Mouse (Mus musculus) cortical plate, adult 2 months (tissue): ENCODE results near the gene Sf1. TPM values are rescaled to one million over a fixed set of nuclear protein-coding genes. Genes with fewer than 3 reads are reported as not detected.
A peak's percentile ranks its signal among the peaks of the same experiment; 100 is the strongest.

Source experiments
- H3K27ac ChIP-seq: fragments of 200-500 bp; 2 replicates; pipeline ENCODE4 v1.5.1; 2012; ENCODE audit warnings: low read length, control low read depth, inconsistent platforms; ENCODE audit not compliant: insufficient read depth
- H3K4me1 ChIP-seq: fragments of 200-500 bp; 2 replicates; pipeline ENCODE4 v1.6.1; 2011; ENCODE audit warnings: low read length; ENCODE audit not compliant: control insufficient read depth, insufficient read depth
- H3K4me3 ChIP-seq: fragments of 200-500 bp; 2 replicates; pipeline ENCODE4 v1.5.1; 2011; ENCODE audit warnings: mild to moderate bottlenecking, low read length, control low read depth; ENCODE audit not compliant: insufficient read depth
- CTCF ChIP-seq: fragments of 200-500 bp; IDR thresholded peaks from 2 replicates; pipeline ENCODE4 v1.5.1; 2011; ENCODE audit warnings: mild to moderate bottlenecking, control low read depth, low read length; ENCODE audit not compliant: insufficient read depth; ENCODE audit errors: extremely low read depth
- POLR2A ChIP-seq: fragments of 200-500 bp; IDR thresholded peaks from 2 replicates; pipeline ENCODE4 v1.6.1; 2011; ENCODE audit warnings: mild to moderate bottlenecking, low read length, control low read depth; ENCODE audit not compliant: insufficient read depth; ENCODE audit errors: extremely low read depth
- polyA plus RNA-seq: library from polyadenylated mRNA; depleted of rRNA; stranded (reverse); fragments of >200 nt; gene quantifications from 2 replicates; pipeline ENCODE4 v1.2.3, GENCODE M21; 2012; rRNA removed

Sf1 gene
- 145 and 149 TPM in 2 replicates for polyA plus RNA-seq

- peak within 1 kb of the TSS; percentile 55 for H3K4me3 ChIP-seq
- TF ChIP-seq CTCF (no peak), POLR2A (peak; percentile 90)
- no peaks in the 10 kb centered on the region; the same call in 1 of the 2 replicates for H3K4me1 ChIP-seq
- H3K27ac ChIP-seq: peak within 1 kb of the TSS; percentile 98
Measured at GRCm38 (mm10) chr19:6363411-6364240, at the start of gene Sf1. Gene Sf1 (plus strand): TSS chr19:6363690.

GRCm38 (mm10) chr19:6313796-6314195, 49.7 kb upstream of the Sf1 start:
- H3K27ac ChIP-seq: no peak overlapping the region
- no peaks in the 10 kb centered on the region for H3K4me1 ChIP-seq
- no peak overlapping the region for H3K4me3 ChIP-seq
- no peak for TF ChIP-seq CTCF
- TF ChIP-seq POLR2A: no peak

- no peaks in the 10 kb centered on the region for H3K4me1 ChIP-seq
- H3K4me3 ChIP-seq: no peak overlapping the region
- TF ChIP-seq POLR2A: no peak
- no peak for TF ChIP-seq CTCF
- no peak overlapping the region for H3K27ac ChIP-seq
Measured at GRCm38 (mm10) chr19:6314513-6314912, 49.0 kb upstream of the Sf1 start.

- H3K4me3 ChIP-seq: no peak overlapping the region
- TF ChIP-seq CTCF (no peak), POLR2A (no peak)
- no peak overlapping the region for H3K27ac ChIP-seq
- H3K4me1 ChIP-seq: no peaks in the 10 kb centered on the region
Measured at GRCm38 (mm10) chr19:6315573-6315972, 47.9 kb upstream of the Sf1 start.

- Histone ChIP-seq H3K4me1 (no peaks in the 10 kb centered on the region), H3K4me3 (no peak overlapping the region), H3K27ac (no peak overlapping the region)
- TF ChIP-seq POLR2A (no peak), CTCF (no peak)
Measured at GRCm38 (mm10) chr19:6318145-6318544, 45.3 kb upstream of the Sf1 start.

GRCm38 (mm10) chr19:6321358-6321757, 42.1 kb upstream of the Sf1 start:
- TF ChIP-seq CTCF (no peak), POLR2A (no peak)
- Histone ChIP-seq H3K4me3 (no peak overlapping the region), H3K27ac (no peak overlapping the region)

GRCm38 (mm10) chr19:6321786-6322621, 41.5 kb upstream of the Sf1 start:
- Histone ChIP-seq H3K4me1 (no peaks in the 10 kb centered on the region), H3K4me3 (no peak overlapping the region), H3K27ac (no peak overlapping the region)
- TF ChIP-seq CTCF (no peak), POLR2A (no peak)

More at GRCm38 (mm10) chr19:6321358-6321757, 42.1 kb upstream of the Sf1 start:
- H3K4me1 ChIP-seq: no peaks in the 10 kb centered on the region

- H3K27ac ChIP-seq: no peak overlapping the region
- H3K4me1 ChIP-seq: no peaks in the 10 kb centered on the region
- H3K4me3 ChIP-seq: no peak overlapping the region
- TF ChIP-seq POLR2A (no peak), CTCF (no peak)
Measured at GRCm38 (mm10) chr19:6324751-6325150, 38.7 kb upstream of the Sf1 start.

GRCm38 (mm10) chr19:6331178-6331577, 32.3 kb upstream of the Sf1 start:
- no peak overlapping the region for H3K4me3 ChIP-seq
- TF ChIP-seq CTCF (no peak), POLR2A (no peak)
- H3K27ac ChIP-seq: no peak overlapping the region
- H3K4me1 ChIP-seq: 0 out of 2 replicates have a peak, but pooled peaks cover 3% of the 10 kb centered on the region
